Mouse (Mus musculus): ENCODE data around the gene Pepd. TPM values are rescaled to one million over a fixed set of nuclear protein-coding genes. Genes with fewer than 3 reads are reported as not detected.

Pepd gene
- polyA plus RNA-seq, 1 experiment from 2014 or later: 65.6 TPM

DNA sequence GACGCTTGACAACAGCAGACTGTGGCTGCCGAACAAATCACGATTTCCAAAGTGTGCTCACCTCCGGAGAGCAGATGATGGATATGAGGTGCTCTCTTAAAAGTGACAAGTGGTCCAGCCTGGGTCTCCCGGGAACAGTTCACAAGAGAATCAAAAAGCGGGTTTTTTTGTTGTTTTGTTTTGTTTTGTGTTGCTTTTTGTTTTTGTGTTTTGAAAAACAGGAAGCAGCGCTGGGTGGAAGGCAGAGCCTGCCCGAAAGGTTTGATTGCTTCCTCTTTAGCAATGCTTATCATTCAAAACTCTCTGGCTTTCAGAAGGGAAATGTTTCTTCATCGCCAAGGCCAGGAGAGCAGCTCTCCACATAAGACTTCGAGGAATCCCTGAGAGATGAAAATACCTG, 144.8 kb downstream of the Pepd start:
- Histone ChIP-seq H3K9ac (replicated peaks) (peak overlapping the region; percentile 98), H3K4me1 (replicated peaks) (peaks cover 11% of the 10 kb centered on the region), H3K27me3 (no peaks in the 10 kb centered on the region), H3K9me3 (no peaks in the 10 kb centered on the region), H3K4me3 (replicated peaks) (peak overlapping the region; percentile 97), H3K4me2 (peak overlapping the region; percentile 73), H3K27ac (peak overlapping the region; percentile 91; the same call in 1 of the 2 replicates), H3K36me3 (no peaks in the 10 kb centered on the region)
- WGBS: 29% methylated on average over 10 of the region's 10 CpGs
- no peak for ATAC-seq (ENCODE audit: insufficient number of reproducible peaks, insufficient read depth, low FRiP score, low TSS enrichment, low read depth)

DNA sequence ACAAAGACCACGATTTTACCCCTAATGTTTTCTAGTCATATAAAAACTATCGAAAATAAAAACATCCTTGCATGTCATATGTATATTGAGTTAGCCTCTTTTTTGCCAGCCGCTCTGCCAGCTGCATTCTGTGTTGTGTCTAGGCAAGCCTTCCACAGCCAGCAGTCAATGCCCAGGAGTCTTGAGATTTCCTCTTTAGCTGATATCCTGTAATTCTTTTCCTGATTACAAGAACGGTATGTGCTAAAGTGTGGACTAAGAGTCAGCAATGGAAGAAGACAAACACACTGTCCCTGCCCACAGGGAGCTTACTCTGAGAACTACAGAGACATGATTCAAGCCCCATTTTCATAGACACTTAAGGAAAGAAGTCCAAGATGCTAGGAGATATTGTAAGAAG, 145.4 kb downstream of the Pepd start:
- H3K4me3 ChIP-seq (replicated peaks): no peak overlapping the region
- H3K9me3 ChIP-seq: no peaks in the 10 kb centered on the region
- no peak overlapping the region for H3K27ac ChIP-seq
- no peaks in the 10 kb centered on the region for H3K36me3 ChIP-seq
- 87% methylated on average over 4 of the region's 4 CpGs for WGBS
- ATAC-seq (ENCODE audit: insufficient number of reproducible peaks, insufficient read depth, low FRiP score, low TSS enrichment, low read depth): no peak
- no peak overlapping the region for H3K4me2 ChIP-seq
- H3K4me1 ChIP-seq (replicated peaks): peaks cover 11% of the 10 kb centered on the region
- no peak overlapping the region for H3K9ac ChIP-seq (replicated peaks)
- H3K27me3 ChIP-seq: no peaks in the 10 kb centered on the region

DNA sequence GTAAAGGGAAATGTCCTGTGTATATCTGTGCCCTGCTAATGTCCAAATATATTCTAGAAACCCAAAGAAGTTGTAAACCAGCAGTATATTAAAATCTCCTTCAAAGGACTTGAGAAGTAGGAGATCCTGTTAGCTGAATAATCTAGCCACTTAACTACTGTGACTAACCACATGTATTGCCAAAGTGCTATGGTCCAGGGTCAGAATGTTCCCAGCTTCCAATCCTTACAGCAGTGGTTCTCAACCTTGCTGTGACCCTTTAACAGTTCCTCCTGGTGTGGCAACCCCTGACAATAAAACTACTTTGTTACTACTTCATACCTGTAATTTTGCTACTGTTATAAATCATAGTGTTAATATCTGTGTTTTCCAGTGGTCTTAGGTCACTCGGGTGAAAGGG, 146.2 kb downstream of the Pepd start:
- no peak overlapping the region for H3K27ac ChIP-seq
- WGBS: 79% methylated on average over 1 of the region's 1 CpGs
- H3K4me1 ChIP-seq (replicated peaks): peaks cover 11% of the 10 kb centered on the region
- no peak overlapping the region for H3K4me2 ChIP-seq
- H3K4me3 ChIP-seq (replicated peaks): no peak overlapping the region
- H3K9me3 ChIP-seq: no peaks in the 10 kb centered on the region
- ATAC-seq (ENCODE audit: insufficient number of reproducible peaks, insufficient read depth, low FRiP score, low TSS enrichment, low read depth): no peak
- H3K27me3 ChIP-seq: no peaks in the 10 kb centered on the region
- no peaks in the 10 kb centered on the region for H3K36me3 ChIP-seq
- H3K9ac ChIP-seq (replicated peaks): no peak overlapping the region

DNA sequence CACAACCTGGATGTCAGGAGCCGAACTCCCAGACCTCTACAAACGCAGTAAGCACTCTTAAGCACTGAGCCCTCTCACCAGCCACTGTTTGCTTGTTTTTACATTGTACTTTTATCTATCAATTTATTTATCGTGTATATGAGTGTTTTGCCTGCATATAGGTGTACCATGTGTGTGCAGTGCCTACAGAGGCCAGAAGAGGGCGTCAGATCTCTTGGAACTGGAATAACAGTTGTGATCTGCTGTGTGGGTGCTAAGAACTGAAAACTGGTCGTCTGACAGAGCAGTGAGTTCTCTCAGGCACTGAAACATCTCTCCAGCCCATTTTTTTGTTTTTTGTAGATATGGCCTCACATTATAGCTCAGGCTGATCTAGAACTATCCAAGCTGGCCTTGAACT, 147.3 kb downstream of the Pepd start:
- 73% methylated on average over 5 of the region's 5 CpGs for whole genome bisulfite sequencing
- no peak overlapping the region for H3K4me2 ChIP-seq
- peaks cover 11% of the 10 kb centered on the region for H3K4me1 ChIP-seq (replicated peaks)
- H3K9me3 ChIP-seq: no peaks in the 10 kb centered on the region
- H3K27me3 ChIP-seq: no peaks in the 10 kb centered on the region
- H3K27ac ChIP-seq: no peak overlapping the region
- no peak for ATAC-seq (ENCODE audit: insufficient number of reproducible peaks, insufficient read depth, low FRiP score, low TSS enrichment, low read depth)
- no peak overlapping the region for H3K9ac ChIP-seq (replicated peaks)
- no peaks in the 10 kb centered on the region for H3K36me3 ChIP-seq
- H3K4me3 ChIP-seq (replicated peaks): no peak overlapping the region

DNA sequence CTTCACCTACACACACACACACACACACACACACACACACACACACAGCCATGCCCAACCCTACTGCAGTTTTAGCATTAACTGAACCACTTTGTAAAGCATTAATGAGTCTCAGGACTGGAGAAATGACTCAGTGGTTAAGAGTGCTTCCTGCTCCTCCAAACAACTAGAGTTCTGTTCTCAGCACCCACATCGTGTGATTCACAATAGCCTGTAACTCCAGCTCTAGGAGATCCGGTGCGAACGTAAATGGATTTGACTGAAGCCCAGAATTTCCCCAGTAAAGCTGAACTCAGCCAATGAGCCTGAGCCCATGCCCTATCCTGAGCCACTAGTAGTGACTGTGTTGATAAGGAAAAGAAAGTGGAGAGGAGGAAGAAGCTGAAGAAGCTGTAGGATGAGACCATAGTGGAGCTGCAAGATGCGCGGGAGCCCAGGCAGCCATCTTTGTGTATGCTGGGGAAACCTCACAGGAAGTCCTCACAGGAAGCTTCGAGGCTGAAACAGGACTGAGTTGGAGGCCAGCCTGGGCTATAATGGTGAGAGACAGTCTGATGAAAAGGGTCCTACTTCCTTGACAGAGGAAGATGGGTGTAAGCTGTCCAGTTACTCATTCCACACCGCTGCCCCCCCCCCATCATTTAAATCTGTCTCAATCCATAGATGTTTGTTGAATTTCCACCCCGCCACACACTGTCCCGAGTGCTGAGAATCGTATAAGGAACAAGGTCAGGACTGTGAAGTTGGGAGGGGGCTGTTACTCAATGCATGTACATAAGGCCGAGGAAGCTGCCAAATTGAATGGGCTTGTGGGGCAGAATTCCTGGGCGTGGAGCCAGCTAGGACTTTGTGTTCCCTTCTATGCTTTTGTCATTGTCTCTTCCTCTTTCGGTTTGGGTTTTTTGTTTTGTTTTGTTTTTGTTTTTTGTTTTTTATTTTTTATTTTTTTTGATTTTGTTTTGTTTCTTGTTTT, 152.4 kb downstream of the Pepd start:
- 85% methylated on average over 14 of the region's 14 CpGs for WGBS
- ATAC-seq (ENCODE audit: insufficient number of reproducible peaks, insufficient read depth, low FRiP score, low TSS enrichment, low read depth): no peak
- Histone ChIP-seq H3K9me3 (0 out of 2 replicates have a peak, but pooled peaks cover 5% of the 10 kb centered on the region), H3K36me3 (no peaks in the 10 kb centered on the region), H3K4me2 (no peak overlapping the region), H3K27ac (no peak overlapping the region), H3K4me3 (replicated peaks) (no peak overlapping the region), H3K4me1 (replicated peaks) (no peaks in the 10 kb centered on the region), H3K27me3 (no peaks in the 10 kb centered on the region), H3K9ac (replicated peaks) (no peak overlapping the region)

DNA sequence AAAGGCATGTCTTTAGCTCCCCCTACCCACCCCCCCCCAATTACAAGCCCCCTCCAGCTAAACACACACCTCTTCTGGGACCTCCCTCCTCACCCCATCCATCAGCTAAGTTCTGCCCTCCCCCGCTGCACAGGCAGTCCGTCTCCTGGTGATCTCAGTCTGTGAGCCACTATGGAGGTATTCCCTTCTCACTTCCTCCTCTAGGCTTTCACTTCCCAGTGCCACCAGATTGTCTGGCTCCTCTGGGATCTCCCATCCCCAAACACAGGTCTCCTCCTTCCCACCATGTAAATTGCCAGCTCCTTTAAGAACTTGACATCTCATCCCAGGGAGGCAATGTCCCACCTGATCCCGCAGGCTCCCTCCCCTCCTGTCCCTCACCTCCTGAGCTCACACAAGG, 153.8 kb downstream of the Pepd start:
- ATAC-seq (ENCODE audit: insufficient number of reproducible peaks, insufficient read depth, low FRiP score, low TSS enrichment, low read depth): no peak
- 77% methylated on average over 3 of the region's 3 CpGs for WGBS
- Histone ChIP-seq H3K36me3 (no peaks in the 10 kb centered on the region), H3K27me3 (no peaks in the 10 kb centered on the region), H3K4me2 (no peak overlapping the region), H3K4me3 (replicated peaks) (no peak overlapping the region), H3K4me1 (replicated peaks) (no peaks in the 10 kb centered on the region), H3K27ac (no peak overlapping the region), H3K9me3 (0 out of 2 replicates have a peak, but pooled peaks cover 5% of the 10 kb centered on the region), H3K9ac (replicated peaks) (no peak overlapping the region)

DNA sequence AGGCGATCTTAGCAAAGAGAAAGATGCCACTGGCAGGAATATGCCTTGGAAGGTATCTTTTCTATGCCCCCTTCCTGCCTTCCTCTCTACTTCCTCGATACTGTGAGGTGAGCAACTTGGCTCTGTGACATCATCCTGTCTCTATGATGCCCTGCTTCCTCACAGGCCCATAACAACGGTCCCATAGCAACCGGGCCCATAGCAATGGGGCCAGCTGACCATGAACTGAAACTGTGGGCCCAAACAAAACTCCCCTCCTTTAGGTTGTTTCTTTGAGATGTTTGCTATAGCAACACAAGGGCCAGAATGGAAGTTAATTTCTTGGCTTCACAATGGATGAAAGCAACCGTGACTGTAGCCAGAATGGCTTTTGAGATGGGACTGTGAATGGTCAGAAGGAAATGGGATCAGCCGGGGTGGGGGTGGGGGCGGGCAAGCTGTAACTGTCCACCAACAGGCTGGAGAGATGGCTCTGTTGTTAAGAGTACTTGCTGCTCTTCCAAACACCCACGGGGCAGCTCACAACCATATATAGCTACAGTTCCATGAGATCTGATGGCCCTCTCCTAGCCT, 154.5 kb downstream of the Pepd start:
- H3K4me1 ChIP-seq (replicated peaks): no peaks in the 10 kb centered on the region
- H3K36me3 ChIP-seq: no peaks in the 10 kb centered on the region
- H3K4me2 ChIP-seq: no peak overlapping the region
- H3K9ac ChIP-seq (replicated peaks): no peak overlapping the region
- no peak for ATAC-seq (ENCODE audit: insufficient number of reproducible peaks, insufficient read depth, low FRiP score, low TSS enrichment, low read depth)
- no peaks in the 10 kb centered on the region for H3K27me3 ChIP-seq
- H3K4me3 ChIP-seq (replicated peaks): no peak overlapping the region
- 80% methylated on average over 8 of the region's 8 CpGs for WGBS
- no peak overlapping the region for H3K27ac ChIP-seq
- H3K9me3 ChIP-seq: 0 out of 2 replicates have a peak, but pooled peaks cover 5% of the 10 kb centered on the region

DNA sequence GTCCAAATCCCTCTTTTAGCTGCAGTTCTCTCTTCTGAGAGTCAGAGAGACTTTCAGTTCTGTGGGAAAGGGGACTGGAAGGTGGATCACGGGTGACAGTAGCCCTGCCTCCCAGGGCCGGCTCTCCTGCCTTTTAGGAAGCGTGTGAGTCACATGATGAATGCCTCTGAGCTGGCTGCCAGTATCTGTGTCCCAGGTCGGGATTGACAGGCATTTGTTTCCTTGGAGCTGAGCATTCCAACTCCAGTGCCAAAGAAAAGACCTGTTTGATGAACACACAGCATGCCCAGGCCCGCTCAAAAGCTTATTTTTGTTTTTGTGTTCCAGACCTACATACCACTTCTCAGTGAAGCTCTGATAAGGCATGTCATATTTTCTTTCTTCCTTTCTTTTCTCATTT, 164.5 kb downstream of the Pepd start:
- Histone ChIP-seq H3K9me3 (no peaks in the 10 kb centered on the region), H3K4me3 (replicated peaks) (no peak overlapping the region), H3K4me1 (replicated peaks) (peaks cover 9% of the 10 kb centered on the region), H3K36me3 (no peaks in the 10 kb centered on the region), H3K9ac (replicated peaks) (no peak overlapping the region), H3K27me3 (no peaks in the 10 kb centered on the region; the same call in 1 of the 2 replicates), H3K27ac (no peak overlapping the region), H3K4me2 (no peak overlapping the region)
- no peak for ATAC-seq (ENCODE audit: insufficient number of reproducible peaks, insufficient read depth, low FRiP score, low TSS enrichment, low read depth)
- WGBS: 42% methylated on average over 5 of the region's 5 CpGs

DNA sequence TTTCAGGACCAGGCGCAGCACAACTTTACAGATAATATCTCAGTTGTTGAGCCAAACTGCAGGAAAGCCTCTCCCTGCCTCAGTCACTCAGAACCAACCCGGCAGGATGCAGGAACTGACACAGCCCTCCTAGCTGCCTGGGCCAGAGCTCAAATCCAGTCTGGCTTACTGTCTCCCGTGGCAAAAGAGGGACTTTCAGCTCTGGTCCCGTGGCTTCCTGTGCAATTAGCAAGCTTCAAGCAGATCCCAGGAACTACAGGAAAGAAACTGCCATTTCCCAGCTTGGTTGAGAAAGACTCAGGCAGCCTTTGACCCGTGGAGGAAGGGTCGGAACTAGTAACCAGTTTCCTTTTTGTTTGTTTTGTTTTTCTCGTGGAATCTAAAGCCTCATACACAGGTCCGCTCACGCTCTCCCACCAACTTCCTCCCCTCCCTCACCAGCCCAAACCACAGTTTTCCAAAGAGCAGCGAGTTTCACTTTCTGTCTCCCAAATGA, 168.7 kb downstream of the Pepd start:
- Histone ChIP-seq H3K4me2 (peak overlapping the region; percentile 34), H3K27ac (peak overlapping the region; percentile 45; the same call in 1 of the 2 replicates), H3K27me3 (peaks cover 8% of the 10 kb centered on the region; the same call in 1 of the 2 replicates), H3K9me3 (no peaks in the 10 kb centered on the region), H3K4me3 (replicated peaks) (0 out of 2 replicates have a peak overlapping the region, but pooled peaks have one; percentile 4), H3K4me1 (replicated peaks) (peaks cover 15% of the 10 kb centered on the region), H3K9ac (replicated peaks) (no peak overlapping the region; the same call in 1 of the 2 replicates), H3K36me3 (no peaks in the 10 kb centered on the region)
- WGBS: 27% methylated on average over 10 of the region's 10 CpGs
- no peak for ATAC-seq (ENCODE audit: insufficient number of reproducible peaks, insufficient read depth, low FRiP score, low TSS enrichment, low read depth)

DNA sequence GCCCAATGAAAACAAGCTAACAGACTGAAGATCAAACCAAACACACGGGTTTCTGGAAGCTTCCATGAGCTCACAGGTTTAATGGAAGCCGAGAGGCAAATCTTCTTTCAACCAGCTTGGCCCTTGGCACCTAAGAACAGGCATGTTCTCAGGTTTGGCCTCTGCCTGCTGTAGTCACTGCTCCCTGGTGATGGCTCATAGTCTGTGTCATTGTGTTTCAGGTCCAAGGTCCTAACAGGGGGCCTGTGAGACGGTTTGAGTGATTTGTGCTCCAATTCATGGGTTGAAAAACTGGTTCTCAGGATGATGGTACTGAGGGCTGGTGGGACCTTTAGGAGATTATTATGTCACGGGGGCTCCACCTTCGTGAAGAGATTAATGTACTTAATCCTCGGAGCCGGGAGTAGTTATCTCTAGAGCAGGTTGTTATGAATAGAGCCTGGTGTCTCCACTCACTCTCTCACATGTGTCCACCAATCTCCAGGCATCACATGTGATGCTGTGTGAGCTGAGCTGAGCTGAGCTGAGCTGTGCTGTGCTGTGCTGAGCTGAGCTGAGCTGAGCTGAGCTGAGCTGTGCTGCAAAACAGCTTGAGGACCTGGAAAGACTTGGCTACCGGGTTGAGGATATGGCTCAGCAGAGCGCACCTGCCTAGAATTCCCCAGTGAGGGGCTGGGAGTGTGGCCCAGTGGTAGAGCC, 169.4 kb downstream of the Pepd start:
- Histone ChIP-seq H3K4me1 (replicated peaks) (peaks cover 22% of the 10 kb centered on the region), H3K27me3 (peaks cover 8% of the 10 kb centered on the region; the same call in 1 of the 2 replicates), H3K4me3 (replicated peaks) (no peak overlapping the region), H3K9ac (replicated peaks) (no peak overlapping the region), H3K4me2 (peak overlapping the region; percentile 34; the same call in 1 of the 2 replicates), H3K9me3 (no peaks in the 10 kb centered on the region), H3K36me3 (no peaks in the 10 kb centered on the region), H3K27ac (no peak overlapping the region)
- 86% methylated on average over 9 of the region's 9 CpGs for WGBS
- ATAC-seq (ENCODE audit: insufficient number of reproducible peaks, insufficient read depth, low FRiP score, low TSS enrichment, low read depth): 0 out of 2 replicates have a peak, but pooled peaks have one; percentile 15

Data from limb, embryonic 12.5 days (tissue).